In genomic region chr15:77192154-77192935, GRCm38 (mm10) we compare ENCODE assay signal across 9 mouse cellular contexts.
A peak's percentile ranks its signal among the peaks of the same experiment; 100 is the strongest.
DNase-seq lines count a peak whose midpoint lies in the region; ATAC-seq lines count a peak whose summit lies in the region.
"Had no signal": no experiment of that assay in that cellular context is flagged by ENCODE, and none has a peak within 500 bp of the region (broad histone marks: within the 10 kb centered on the region; RNA-seq: fewer than 3 reads in every experiment).

No protein-coding gene starts in this region.

- 0 out of 2 replicates have a peak, but pooled peaks cover 2% of the 10 kb centered on the region for H3K4me1 ChIP-seq in midbrain, embryonic 11.5 days (ENCODE audit: control insufficient read depth, insufficient read depth, low read length)
- peaks cover 8% of the 10 kb centered on the region for H3K4me1 ChIP-seq in midbrain, embryonic 10.5 days
- peaks cover 52% of the 10 kb centered on the region for H3K4me1 ChIP-seq in heart, embryonic 12.5 days (replicated peaks)
- H3K4me1 ChIP-seq in stomach, embryonic 14.5 days (ENCODE audit: control insufficient read depth, insufficient read depth, low read length), result peaks cover 19% of the 10 kb centered on the region

- H3K27ac ChIP-seq in midbrain, embryonic 11.5 days (ENCODE audit: low read depth, low read length), result no peak overlapping the region
- H3K27ac ChIP-seq in midbrain, embryonic 10.5 days (replicated peaks), result no peak overlapping the region
- peak overlapping the region; percentile 69 for H3K27ac ChIP-seq in heart, embryonic 12.5 days (ENCODE audit: poor library complexity, severe bottlenecking)
- peak overlapping the region; percentile 84 for H3K27ac ChIP-seq in stomach, embryonic 14.5 days (ENCODE audit: low read length)

- H3K4me2 ChIP-seq in midbrain, embryonic 11.5 days, result no peak overlapping the region
- no peak overlapping the region for H3K4me2 ChIP-seq in heart, embryonic 12.5 days
- 0 out of 2 replicates have a peak overlapping the region, but pooled peaks have one; percentile 10 for H3K4me2 ChIP-seq in stomach, embryonic 14.5 days (replicated peaks; ENCODE audit: low read depth, low read length)

- no peaks in the 10 kb centered on the region for H3K9me3 ChIP-seq in midbrain, embryonic 11.5 days (ENCODE audit: control insufficient read depth, low read length)
- H3K9me3 ChIP-seq in midbrain, embryonic 10.5 days (replicated peaks), result no peaks in the 10 kb centered on the region
- no peaks in the 10 kb centered on the region for H3K9me3 ChIP-seq in heart, embryonic 12.5 days (replicated peaks)
- H3K9me3 ChIP-seq in stomach, embryonic 14.5 days (ENCODE audit: control insufficient read depth, low read depth, low read length), result no peaks in the 10 kb centered on the region
- H3K9me3 ChIP-seq: G1E had no signal

- no peak for DNase-seq in frontal cortex, postnatal 25 days (ENCODE audit: low spot score in 2 of 2)
- peak; percentile 72 for DNase-seq in midbrain, embryonic 11.5 days (ENCODE audit: low spot score, missing footprints)
- DNase-seq in midbrain, embryonic 10.5 days (ENCODE audit: low spot score), result no peak
- no peak for DNase-seq in B cell, adult 2 months
- DNase-seq in embryo, embryonic 11 days, result no peak

- no peaks in the 10 kb centered on the region for H3K36me3 ChIP-seq in midbrain, embryonic 11.5 days (ENCODE audit: control insufficient read depth, insufficient read depth, low read length)
- no peaks in the 10 kb centered on the region for H3K36me3 ChIP-seq in midbrain, embryonic 10.5 days
- H3K36me3 ChIP-seq in heart, embryonic 12.5 days, result no peaks in the 10 kb centered on the region
- no peaks in the 10 kb centered on the region for H3K36me3 ChIP-seq in stomach, embryonic 14.5 days (ENCODE audit: control insufficient read depth, insufficient read depth, low read length)
- H3K36me3 ChIP-seq: G1E had no signal

- no peaks in the 10 kb centered on the region for H3K27me3 ChIP-seq in midbrain, embryonic 11.5 days (ENCODE audit: control insufficient read depth, insufficient read depth, low read length)
- no peaks in the 10 kb centered on the region for H3K27me3 ChIP-seq in midbrain, embryonic 10.5 days (ENCODE audit: low read depth, poor library complexity, severe bottlenecking)
- H3K27me3 ChIP-seq in heart, embryonic 12.5 days (replicated peaks), result no peaks in the 10 kb centered on the region
- no peaks in the 10 kb centered on the region for H3K27me3 ChIP-seq in stomach, embryonic 14.5 days (ENCODE audit: control insufficient read depth, insufficient read depth, low read length)

- peak; percentile 87 for ATAC-seq in frontal cortex, adult (ENCODE audit: low TSS enrichment)
- no peak for ATAC-seq in midbrain, embryonic 11.5 days (ENCODE audit: low FRiP score)
- no peak for ATAC-seq in heart, embryonic 12.5 days (ENCODE audit: insufficient number of reproducible peaks, low FRiP score)
- peak; percentile 53; the same call in 1 of the 2 replicates for ATAC-seq in stomach, embryonic 14.5 days (ENCODE audit: insufficient number of reproducible peaks, insufficient read depth, low FRiP score, low read depth)

- 87% methylated on average over 14 of the region's 14 CpGs for WGBS in midbrain, embryonic 11.5 days
- 88% methylated on average over 14 of the region's 14 CpGs for WGBS in midbrain, embryonic 10.5 days
- WGBS in heart, embryonic 12.5 days, result 55% methylated on average over 14 of the region's 14 CpGs
- WGBS in stomach, embryonic 14.5 days, result 47% methylated on average over 14 of the region's 14 CpGs

- no peak overlapping the region for H3K9ac ChIP-seq in midbrain, embryonic 11.5 days (ENCODE audit: low read length)
- H3K9ac ChIP-seq in heart, embryonic 12.5 days, result 0 out of 2 replicates have a peak overlapping the region, but pooled peaks have one; percentile 8
- no peak overlapping the region for H3K9ac ChIP-seq in stomach, embryonic 14.5 days (replicated peaks; ENCODE audit: low read depth, low read length)

- H3K4me3 ChIP-seq in midbrain, embryonic 11.5 days (ENCODE audit: low read depth, low read length), result no peak overlapping the region
- no peak overlapping the region for H3K4me3 ChIP-seq in midbrain, embryonic 10.5 days
- no peak overlapping the region for H3K4me3 ChIP-seq in heart, embryonic 12.5 days
- H3K4me3 ChIP-seq in stomach, embryonic 14.5 days (ENCODE audit: low read depth, low read length), result no peak overlapping the region

Comparison
In these comparisons a context has a peak if more than half of its experiments do, and no peak if none do; other contexts are left out.
1. ATAC-seq: peak in frontal cortex, adult (single experiment) and stomach, embryonic 14.5 days (single experiment); none in midbrain, embryonic 11.5 days (single experiment) and heart, embryonic 12.5 days (single experiment).
2. H3K27ac ChIP-seq: peak in heart, embryonic 12.5 days (single experiment) and stomach, embryonic 14.5 days (single experiment); none in midbrain, embryonic 11.5 days (single experiment) and midbrain, embryonic 10.5 days (single experiment).